Mouse (Mus musculus) spleen, postnatal 10 days (tissue): ENCODE measurements at regions not wholly inside any gene's neighbourhood (a gene's known extent, or its start where the extent isn't known, plus 50 kb on each side); places are given as distances from the start of the nearest gene placed in this dataset.
A peak's percentile ranks its signal among the peaks of the same experiment; 100 is the strongest.

Experiments
- DNase-seq, 2 experiments: peaks; one replicate each; pipeline ENCODE4 v3.0.0; 2021 to 2022; ENCODE audit warnings: low spot score in 2 of 2

DNA sequence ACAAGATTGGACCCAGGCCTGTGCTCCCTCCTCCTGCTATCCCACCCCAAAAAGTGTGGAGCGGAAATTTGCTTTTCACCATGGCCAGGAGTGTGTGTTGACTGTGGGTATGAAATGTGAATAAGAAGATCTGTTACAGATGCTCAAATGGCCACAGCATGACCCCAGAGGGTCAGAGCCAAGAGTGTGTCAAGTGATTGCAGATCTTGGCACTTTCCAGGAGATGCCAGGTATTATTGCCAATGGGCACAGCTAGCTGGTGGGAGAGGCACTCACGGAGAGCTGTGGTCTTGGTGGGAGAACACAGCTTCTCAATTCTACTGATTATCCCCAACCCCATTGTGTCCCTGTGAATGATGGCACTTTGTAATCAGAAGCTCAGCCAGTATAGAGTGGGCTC is 62.7 kb downstream of the Smim20 start:
- no peak for DNase-seq

DNA sequence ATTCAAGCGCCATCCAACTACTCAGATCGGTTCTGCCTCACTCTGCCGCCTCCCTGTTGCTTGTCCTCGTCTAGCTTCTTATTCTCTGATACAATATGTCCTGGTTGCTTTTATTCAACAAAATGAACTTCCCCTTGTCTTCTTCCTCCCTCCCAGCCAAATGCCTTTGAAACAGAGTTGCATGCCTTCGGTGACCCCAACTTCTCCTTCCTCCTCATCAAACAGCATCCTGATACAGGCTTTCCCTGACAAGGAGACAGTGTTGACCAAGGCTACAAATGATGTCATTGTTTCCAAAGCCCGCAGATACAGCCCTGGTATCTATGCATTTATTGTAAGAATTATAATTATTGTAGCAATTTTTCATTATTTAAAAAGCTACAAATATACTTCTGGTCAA is 69.8 kb downstream of the Smim20 start:
- DNase-seq: no peak

DNA sequence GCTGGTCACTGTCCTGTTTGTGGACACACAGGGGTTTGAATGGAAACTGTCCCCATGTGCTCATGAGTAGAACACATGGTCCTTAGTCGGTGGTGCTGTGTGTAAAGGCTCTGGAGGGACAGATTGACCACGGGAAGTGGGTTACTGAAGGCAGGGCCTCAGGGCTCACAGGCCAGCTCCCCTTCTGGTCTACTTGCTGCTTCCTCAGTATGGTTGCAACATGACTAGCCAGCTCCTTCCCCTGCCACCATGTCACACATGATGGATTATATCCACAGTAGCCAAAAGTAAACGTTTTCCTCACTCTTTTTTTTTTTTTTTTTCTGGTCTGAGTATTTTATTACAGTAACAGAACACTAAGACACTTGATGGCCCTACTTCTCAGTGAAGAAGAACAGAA is 70.9 kb downstream of the Smim20 start:
- no peak for DNase-seq

DNA sequence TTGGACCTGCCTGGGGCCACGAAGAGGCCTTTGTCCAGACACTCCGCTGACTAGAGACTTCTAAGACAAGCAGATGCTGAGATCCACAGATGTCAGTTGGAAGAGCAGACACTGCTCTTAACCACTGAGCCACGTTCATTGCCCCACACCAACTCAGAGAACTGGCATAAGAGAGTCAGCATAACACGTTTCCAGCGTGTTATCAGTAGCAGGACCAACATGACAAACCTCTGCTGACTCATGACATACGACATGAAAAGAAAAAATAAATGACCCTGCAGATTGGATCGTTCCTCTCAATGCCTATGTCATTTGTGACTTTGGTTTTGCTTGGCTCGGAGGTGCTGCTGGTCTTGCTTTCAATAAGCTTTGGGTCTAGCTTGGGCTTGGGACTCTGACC is 78.3 kb downstream of the Smim20 start:
- no peak for DNase-seq

DNA sequence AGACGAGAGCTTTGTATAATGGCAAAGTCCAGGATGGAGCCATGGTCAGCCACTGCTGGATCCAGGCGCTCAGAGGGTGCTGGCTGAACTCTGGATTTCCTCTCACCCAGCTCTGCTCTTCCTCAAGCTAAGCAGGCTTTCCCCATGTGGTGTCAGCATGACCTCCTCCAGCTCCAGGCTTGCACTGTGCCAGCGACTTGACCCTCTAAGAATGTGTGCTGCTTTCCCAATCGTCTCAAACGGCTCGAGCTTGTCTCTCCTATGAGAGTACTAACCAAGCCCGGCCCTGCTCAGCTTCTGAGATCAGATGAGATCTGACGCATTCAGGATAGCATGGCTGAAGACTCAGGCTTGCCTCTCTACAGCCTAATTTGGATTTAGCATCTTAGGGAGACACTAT is 79.1 kb downstream of the Smim20 start:
- no peak for DNase-seq

DNA sequence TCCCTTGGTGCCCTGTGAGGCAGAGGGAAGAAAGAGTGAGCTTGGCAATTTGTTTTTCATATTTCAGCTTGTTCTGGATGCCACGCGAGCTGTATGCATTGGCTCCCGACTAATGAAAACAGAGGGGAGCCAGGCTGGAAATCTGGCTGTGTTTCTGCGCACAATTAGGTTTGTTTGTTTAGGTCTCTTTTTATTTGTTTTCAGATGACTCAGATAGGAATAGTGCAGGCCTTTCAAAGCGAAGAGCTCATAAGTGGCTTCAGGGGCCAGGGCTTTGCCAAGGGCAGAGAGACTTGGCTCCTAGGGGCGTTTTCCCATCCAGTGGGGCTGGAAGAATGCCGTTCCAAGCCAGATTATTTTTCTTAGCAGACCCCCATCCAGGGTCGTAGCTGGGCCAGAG is 79.9 kb downstream of the Smim20 start:
- DNase-seq: no peak

DNA sequence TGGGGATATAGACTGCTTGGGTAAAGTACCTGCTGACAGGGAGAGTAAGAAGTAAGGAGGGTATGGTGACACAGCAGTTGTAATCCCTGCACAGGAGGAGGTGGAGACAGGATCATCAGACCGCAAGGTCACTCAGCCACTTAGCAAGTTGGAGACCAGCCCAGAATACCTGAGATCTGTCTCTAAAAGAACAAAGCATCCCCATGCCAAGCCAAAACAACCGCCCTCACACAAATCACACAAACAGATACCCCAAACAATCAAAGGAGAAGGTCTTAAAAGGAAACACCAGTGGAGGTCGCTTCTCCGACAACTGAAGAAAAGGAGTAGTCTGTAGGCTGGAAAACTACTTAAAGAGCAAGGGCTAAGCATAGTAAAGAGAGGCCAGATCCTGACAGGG is 86.0 kb downstream of the Smim20 start:
- DNase-seq: no peak

DNA sequence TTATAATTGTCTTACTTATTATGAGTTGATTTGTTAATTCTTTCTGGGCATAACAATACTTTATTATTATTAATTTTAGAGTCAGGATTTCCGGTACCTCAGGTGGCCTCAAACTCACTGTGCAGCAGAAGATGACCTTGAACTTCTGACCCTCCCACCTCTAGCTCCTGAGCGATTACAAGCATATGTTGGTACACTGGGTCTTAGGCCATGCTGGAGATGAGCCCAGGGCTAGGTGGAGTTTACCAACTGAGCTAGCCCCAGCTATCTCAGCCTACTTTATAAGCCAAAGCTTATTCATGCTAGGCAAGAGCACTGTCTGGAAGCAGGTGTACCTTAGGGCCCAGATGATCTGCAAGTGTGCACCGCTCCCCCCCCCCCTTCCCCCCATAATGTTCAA is 87.4 kb downstream of the Smim20 start:
- DNase-seq: no peak

DNA sequence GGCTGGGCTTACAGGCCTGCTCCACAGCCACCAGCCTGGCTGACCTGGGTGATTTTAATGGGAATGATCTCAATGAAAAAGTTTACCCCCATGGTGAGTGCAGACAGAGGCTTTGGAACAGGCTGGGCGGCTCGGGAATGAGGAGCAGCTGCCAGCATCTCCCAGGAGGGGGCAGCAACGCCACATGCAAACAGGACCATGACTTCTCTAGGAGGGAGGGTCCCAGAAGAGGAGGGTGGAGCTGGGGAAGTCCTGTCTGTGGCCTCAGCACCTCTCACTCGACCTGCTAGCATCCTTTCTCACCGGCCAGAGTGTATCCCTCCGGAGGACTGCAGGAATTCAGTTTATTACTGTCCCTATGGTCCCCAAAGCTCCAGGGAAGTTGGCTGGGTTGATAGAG is 88.2 kb downstream of the Smim20 start:
- DNase-seq: peak; percentile 34 to 71

DNA sequence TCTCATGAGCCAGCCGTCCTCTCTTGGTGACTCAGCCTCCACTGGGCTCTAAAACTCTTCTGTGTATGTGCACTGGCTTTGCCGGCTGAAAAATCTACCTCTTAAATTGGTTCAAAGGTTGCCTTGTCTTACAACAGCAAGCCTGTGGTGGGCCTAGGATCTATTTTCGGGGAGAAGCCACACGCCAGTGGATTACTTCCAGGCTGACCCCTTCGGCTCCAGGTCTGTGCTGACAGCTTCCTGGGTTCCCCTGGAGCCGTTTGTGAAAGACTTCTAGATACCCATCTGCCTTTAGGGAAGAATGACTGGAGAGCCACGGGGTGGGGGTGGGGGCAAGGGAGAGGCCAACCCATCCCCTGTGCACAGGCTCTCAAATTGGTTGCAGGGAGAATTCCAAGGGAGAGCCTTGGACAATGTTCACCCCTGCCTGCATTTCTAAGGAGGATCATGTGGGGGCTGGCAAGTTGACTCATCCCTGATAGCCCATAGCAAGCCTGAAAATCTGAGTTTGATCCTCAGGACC is 90.3 kb downstream of the Smim20 start:
- no peak for DNase-seq

DNA sequence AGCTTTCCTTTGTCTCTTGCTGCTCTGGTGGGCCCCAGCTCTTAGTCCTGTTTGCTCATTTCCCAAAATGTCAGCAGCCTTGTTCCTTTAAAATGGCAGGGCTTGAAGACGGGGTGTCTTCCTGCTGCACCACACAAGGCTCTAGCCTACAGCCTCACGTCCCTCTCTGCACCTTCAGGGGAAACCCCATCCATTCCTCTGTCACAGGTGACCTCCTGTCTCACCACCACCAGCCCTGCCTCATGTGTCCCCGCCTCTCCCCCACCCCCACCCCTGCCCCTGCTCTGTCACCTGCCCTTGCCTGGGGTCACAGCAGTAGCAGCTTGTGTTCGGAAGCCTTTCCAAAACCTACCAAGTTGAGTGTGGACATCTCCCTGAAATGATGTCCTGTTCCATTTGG is 91.3 kb downstream of the Smim20 start:
- no peak for DNase-seq

DNA sequence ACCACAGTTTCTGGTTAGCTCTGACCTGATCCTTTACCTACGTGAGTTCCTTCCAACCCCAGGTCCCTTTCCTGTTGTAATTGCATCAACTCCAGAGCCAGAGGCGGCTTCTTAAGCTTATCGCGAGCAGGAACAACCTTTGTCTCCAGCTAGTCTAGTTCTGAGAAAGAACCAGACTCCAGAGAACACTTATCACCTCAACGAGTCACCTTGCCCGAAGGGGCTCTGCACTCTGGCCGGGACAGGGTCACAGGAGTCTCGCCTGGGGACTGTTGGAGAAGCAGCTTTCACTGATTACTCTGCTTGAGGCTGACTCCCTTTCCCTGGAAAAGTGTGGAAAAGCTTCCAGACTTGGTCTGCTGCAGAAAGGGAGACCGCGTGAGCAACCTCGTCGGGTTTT is 93.0 kb downstream of the Smim20 start:
- no peak for DNase-seq

DNA sequence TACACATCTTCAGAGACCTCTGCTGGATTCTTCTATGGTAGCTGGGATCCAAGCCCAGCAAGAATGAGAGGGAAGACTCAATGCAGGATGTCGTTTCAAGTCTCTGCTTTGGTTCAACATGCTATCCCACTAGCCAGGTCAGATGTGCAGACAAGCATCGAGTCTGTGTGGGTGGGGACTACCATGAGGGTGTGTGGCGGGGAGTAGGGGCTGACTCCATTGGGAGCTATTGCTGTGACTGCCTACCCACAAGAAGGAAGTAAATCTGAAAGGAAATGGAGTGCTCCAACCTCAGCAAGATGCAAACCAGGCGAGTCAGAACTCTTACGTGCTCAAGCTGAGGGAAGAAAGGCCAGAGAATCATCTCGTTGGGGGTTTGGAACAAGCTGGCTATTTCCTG is 94.4 kb downstream of the Smim20 start:
- no peak for DNase-seq

DNA sequence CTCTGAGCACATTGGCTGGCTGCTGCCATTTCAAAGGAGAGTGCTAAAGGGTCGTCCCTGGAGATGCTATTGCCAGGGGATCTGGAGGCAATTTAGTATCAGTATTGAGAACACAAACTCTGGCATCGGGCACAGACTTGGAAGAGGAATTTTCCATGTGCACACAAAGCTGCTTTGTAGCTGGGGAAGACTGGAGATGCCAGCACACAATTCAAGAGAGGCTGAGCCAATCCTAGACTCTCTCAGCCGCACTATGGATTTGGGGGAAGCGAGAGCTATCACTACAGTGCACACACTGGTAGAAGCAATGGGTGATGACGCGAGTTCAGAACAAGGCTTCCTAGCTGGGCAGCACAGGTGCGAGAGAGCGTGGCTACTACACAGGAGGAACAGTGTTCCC is 97.0 kb downstream of the Smim20 start:
- no peak for DNase-seq

DNA sequence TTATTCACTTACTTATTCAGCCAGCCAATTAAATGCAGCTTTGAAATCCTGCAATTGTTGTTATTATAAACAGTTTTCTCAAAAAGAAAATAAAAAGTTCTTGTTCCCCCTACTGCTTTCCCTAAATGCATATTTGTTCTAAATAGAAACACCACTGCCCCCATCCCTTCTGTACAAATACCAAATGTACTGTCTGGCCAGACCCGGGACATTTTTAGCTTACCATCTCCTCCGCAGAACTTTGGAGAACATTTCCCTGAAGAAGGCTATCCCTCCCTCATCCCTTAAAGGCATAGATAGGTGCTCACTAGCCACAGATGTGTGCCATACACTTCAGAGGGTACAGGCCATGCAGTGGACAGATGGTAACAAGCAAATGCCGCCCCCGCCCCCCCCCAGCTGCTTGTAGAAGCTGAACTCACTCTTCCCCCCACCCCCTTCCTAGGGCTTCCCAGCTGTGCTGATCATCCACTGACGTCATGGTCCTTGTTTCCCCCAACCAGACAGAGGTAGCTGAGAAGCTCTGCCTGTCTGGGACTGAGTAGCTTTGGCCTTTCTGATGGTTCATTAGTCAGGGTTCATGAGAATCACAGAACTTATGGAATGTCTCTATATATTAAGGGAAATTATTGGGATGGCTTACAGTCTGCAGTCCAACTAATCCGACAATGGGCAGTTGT is 98.9 kb upstream of the Rbpj start:
- no peak for DNase-seq

DNA sequence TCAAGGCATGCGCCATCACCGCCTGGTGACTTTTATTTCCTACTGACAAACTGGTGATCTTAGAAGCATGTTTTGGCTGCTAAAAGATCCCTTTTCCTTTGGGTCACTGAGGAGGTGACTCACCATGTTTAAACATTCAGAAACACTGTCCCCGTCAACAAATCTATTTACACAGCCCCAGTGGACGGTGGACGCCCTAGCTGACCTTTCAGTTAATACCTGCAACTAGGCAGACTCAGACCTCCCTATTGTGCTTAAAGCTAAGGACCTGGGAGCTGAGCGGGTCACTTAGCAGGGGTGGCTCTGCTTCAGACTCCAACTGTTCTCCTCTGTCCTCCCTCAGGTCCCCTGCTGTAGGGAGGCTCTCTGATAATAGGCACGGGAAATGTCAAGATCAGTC is 95.7 kb upstream of the Rbpj start:
- DNase-seq: no peak

DNA sequence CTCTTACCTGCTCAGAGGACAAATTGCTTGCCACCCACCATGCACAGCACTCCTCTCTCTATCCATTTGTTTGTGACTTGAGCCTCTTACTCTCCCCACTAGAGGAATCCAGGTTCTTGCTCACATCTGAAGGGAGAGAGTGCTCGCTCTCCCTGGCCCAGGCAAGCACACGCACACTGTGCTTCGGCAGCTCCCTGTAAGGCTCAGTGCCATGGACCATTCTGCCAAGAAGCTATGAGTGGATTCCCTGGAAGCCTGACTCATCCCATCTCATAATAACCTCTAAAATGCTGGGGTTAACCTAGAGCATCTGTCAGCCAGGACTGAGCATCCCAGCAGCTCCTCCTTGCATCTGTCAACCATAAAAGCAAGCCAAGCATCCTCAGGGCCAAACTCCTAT is 94.3 kb upstream of the Rbpj start:
- DNase-seq: no peak

DNA sequence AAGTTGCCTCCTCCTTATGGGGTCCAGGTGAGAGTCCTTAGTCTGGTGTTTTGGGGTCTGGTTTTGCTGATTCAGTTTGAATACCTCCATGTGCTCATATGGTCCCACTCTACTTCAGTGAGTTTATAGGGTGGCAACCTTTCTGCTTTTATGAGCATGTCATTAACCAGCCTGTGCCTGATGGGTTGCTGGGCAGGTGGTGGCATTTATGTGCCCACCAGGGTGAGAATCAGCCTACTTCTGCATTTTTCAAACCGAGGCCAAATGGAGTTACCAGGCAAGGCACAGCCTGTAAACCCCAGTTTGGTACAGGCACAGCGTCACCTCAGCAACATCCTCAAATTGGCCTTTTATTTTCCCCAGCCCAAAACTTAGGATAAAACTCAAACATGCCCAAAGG is 92.6 kb upstream of the Rbpj start:
- no peak for DNase-seq

DNA sequence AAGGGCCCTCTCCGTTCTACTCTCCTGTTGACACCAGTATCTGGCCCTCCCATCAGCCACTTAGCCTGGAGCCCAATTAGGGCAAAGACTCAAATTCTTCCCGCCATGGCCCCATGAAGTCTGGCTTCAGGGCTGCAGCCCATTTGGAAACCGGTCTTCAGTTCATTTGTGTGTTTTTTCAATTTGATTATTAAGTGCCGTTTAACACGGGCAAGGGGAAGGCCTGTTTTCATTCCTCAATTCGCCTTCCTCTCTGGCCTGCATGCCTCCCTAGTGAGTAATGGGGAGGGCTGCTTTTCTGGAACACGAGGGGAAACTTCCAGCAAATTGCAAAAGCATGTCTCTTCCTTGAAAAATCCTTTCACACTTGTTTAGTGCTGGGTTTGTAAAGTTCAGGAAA is 89.1 kb upstream of the Rbpj start:
- no peak for DNase-seq

DNA sequence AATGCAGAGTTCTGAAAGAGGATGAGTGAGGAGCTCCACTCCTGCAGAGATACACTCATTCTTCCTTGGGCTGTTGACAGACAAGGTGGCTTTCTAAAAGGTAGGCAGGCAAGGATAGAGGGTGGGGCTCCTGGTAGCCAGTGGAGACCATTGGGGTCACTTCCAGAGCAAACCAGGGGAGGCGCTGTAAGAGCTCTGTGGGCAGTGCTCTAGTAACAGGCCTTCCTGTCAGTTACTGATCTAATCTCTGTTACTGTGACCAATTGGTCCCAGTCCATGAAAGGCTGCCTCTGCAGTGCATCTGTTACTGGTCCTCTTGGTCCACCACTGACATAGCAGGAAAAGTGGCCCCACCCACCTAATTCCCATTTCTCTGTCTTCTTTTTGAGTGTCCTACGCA is 88.3 kb upstream of the Rbpj start:
- no peak for DNase-seq

DNA sequence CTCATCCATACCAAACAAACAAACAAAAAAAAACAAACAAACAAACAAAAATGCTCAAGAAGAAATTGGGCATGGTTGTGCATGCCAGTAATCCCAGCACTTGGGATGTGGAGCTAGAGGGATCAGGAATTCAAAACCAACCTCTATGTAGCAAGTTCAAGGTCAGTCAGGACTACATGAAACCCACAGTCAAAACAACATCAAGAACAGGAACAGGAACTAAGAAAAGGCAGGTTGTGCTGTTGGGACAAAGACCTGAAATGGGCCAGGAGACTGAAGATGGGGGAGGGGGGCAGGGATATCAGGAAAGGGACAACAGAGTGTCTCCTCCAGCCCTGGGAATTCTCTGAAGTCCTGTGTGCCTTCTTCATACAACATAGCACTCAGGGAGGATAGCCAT is 87.8 kb upstream of the Rbpj start:
- DNase-seq: no peak

DNA sequence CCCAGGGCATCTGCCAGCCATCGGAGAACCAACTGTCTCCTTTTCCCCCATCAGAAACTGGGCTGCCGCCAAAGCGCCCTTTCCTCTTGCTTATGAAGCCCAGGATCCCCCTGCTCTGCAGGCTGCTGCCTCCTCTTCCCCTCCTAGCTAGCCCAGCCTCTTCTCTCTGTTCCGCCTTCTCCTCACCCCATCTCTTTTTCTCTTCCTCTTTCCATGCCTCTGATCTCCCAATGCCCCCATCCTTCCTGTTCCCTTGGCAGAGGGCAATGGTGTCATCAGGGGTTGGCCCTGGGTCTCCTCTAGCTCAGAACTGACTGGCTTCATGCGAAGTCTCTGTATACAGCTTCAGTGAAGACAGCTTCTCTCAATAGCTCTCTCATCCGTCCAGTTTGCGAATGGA is 87.4 kb upstream of the Rbpj start:
- DNase-seq: no peak

DNA sequence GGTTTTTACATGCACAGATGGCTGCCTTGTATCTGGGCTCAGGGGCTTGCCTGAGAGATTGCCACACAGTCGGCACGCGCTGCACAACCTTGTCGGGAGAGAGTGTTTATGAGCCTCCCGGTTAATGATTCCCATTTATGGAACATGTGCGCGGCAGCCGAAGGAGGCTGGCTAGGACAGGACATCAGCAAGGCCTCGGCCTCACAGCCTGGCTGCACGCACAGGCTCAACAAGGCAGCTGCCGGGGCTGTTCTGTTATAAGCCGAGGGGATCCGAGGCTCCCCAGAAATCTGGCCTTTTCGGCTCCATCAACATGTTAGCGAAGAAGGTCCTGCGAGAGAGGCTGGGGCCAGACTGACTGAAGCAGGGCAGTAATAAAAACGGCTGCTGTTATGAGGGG is 86.3 kb upstream of the Rbpj start:
- DNase-seq: no peak

DNA sequence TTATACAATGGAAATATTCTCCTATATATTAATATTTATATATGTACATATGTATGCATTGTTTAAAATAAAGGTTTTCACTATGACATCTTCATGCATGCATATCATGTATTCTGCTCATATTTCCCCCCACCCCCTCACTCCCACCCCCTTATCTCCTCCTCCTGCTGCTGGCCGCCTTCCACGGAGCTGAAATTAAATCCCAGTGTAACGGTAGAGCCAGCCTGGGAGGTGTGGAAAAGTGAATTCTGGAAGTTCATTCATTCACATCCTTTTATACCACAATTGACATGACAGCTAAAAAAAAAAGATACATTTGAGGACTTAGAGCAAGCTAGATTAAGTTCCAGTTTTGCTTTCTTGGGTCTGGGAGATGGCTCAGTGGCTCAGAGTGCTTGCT is 85.7 kb upstream of the Rbpj start:
- DNase-seq: no peak
